Mouse (Mus musculus): ENCODE results near the gene Ap1s1.
A peak's percentile ranks its signal among the peaks of the same experiment; 100 is the strongest.

The Ap1s1 gene

GRCm38 (mm10) chr5:137045402-137046323 is at the start of gene Ap1s1:
Gene Ap1s1 (minus strand): TSS chr5:137046135.
- DNase-seq (ENCODE audit: low read depth, low spot score), result peak; percentile 97

- DNase-seq (ENCODE audit: low read depth, low spot score), result no peak
Measured at GRCm38 (mm10) chr5:137095135-137095534, 49.2 kb upstream of the Ap1s1 start.

GRCm38 (mm10) chr5:137093720-137094119 is 47.8 kb upstream of the Ap1s1 start:
- DNase-seq (ENCODE audit: low read depth, low spot score), result no peak

- DNase-seq (ENCODE audit: low read depth, low spot score), result no peak
Measured at GRCm38 (mm10) chr5:137091560-137091959, 45.6 kb upstream of the Ap1s1 start.

- no peak for DNase-seq (ENCODE audit: low read depth, low spot score)
Measured at GRCm38 (mm10) chr5:137090870-137091269, 44.9 kb upstream of the Ap1s1 start.

GRCm38 (mm10) chr5:137087410-137087809 is 41.5 kb upstream of the Ap1s1 start:
- DNase-seq (ENCODE audit: low read depth, low spot score), result no peak

GRCm38 (mm10) chr5:137085731-137086130 is 39.8 kb upstream of the Ap1s1 start:
- no peak for DNase-seq (ENCODE audit: low read depth, low spot score)

GRCm38 (mm10) chr5:137085021-137085420 is 39.1 kb upstream of the Ap1s1 start:
- no peak for DNase-seq (ENCODE audit: low read depth, low spot score)

GRCm38 (mm10) chr5:137083051-137083450 is 37.1 kb upstream of the Ap1s1 start:
- no peak for DNase-seq (ENCODE audit: low read depth, low spot score)

GRCm38 (mm10) chr5:137079849-137080248 is 33.9 kb upstream of the Ap1s1 start:
- DNase-seq (ENCODE audit: low read depth, low spot score), result no peak

GRCm38 (mm10) chr5:137078616-137079015 is 32.7 kb upstream of the Ap1s1 start:
- DNase-seq (ENCODE audit: low read depth, low spot score), result no peak

GRCm38 (mm10) chr5:137078041-137078440 is 32.1 kb upstream of the Ap1s1 start:
- DNase-seq (ENCODE audit: low read depth, low spot score), result no peak

- no peak for DNase-seq (ENCODE audit: low read depth, low spot score)
Measured at GRCm38 (mm10) chr5:137077187-137077586, 31.3 kb upstream of the Ap1s1 start.

GRCm38 (mm10) chr5:137076191-137076930 is 30.4 kb upstream of the Ap1s1 start:
- no peak for DNase-seq (ENCODE audit: low read depth, low spot score)

- no peak for DNase-seq (ENCODE audit: low read depth, low spot score)
Measured at GRCm38 (mm10) chr5:137075726-137076125, 29.8 kb upstream of the Ap1s1 start.

GRCm38 (mm10) chr5:137074191-137074651 is 28.3 kb upstream of the Ap1s1 start:
- DNase-seq (ENCODE audit: low read depth, low spot score), result no peak

- DNase-seq (ENCODE audit: low read depth, low spot score), result no peak
Measured at GRCm38 (mm10) chr5:137073141-137073540, 27.2 kb upstream of the Ap1s1 start.

- DNase-seq (ENCODE audit: low read depth, low spot score), result peak; percentile 69
Measured at GRCm38 (mm10) chr5:137072079-137072960, 26.4 kb upstream of the Ap1s1 start, which contains the start of gene Serpine1. Gene Serpine1 (minus strand): TSS chr5:137072268.

GRCm38 (mm10) chr5:137070881-137071605 is 25.1 kb upstream of the Ap1s1 start:
- DNase-seq (ENCODE audit: low read depth, low spot score), result no peak

- peak; percentile 78 for DNase-seq (ENCODE audit: low read depth, low spot score)
Measured at GRCm38 (mm10) chr5:137068711-137069110, 22.8 kb upstream of the Ap1s1 start.

GRCm38 (mm10) chr5:137065923-137066322 is 20.0 kb upstream of the Ap1s1 start:
- no peak for DNase-seq (ENCODE audit: low read depth, low spot score)

Data from CD4-positive helper T cell, adult 2 months (primary cell).